Mouse (Mus musculus): Measurements from ENCODE around the gene Tshz2. TPM values are rescaled to one million over a fixed set of nuclear protein-coding genes. Genes with fewer than 3 reads are reported as not detected.

The Tshz2 gene
- polyA plus RNA-seq, 1 experiment from 2014 or later: 3.6 TPM

DNA sequence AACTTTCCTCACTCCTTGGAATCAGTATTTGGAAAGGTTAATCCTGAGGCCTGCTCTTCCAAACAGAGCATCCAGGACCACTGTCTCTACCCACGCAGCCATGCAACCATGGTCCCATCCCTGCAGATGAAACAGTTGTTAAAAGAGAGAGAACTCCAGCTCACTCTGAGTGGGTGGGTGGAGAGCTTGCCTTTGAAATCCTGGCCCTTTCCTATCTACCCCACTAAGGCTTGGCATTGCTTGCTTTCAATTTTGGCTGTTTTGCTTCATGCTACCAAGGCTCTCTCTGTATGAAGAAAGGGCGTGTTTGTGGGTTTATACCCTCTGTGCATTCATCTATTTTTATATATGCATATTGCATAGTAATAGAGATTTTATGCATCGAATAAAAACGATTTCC lies 33.2 kb upstream of the Tshz2 start:
- Histone ChIP-seq H3K4me1 (replicated peaks) (no peaks in the 10 kb centered on the region), H3K4me2 (no peak overlapping the region), H3K36me3 (no peaks in the 10 kb centered on the region), H3K27ac (no peak overlapping the region), H3K4me3 (no peak overlapping the region), H3K27me3 (no peaks in the 10 kb centered on the region), H3K9me3 (replicated peaks) (no peaks in the 10 kb centered on the region), H3K9ac (no peak overlapping the region)
- WGBS: 84% methylated on average over 4 of the region's 4 CpGs
- no peak for ATAC-seq (replicated peaks; ENCODE audit: insufficient number of reproducible peaks, insufficient read depth, low FRiP score, low read depth)

DNA sequence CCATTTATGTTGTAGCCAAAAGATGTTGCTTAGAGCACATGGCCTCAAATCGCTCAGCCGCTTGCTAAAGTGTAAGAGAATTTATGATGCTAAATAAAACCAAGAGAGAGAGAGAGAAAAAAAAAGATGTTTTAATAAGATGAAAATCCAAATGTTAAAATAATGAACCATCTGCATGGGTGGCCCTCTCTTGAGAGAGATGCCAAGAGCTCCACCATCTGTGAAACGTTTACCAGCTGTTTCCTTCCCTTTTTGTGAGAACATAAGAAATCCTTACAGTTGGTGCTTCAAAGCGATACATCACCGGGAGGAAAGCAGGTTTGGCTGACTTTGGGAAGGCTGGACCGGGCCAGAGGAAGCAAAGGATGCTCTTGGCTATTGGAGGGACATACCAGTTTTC lies 32.6 kb upstream of the Tshz2 start:
- Histone ChIP-seq H3K27me3 (no peaks in the 10 kb centered on the region), H3K9me3 (replicated peaks) (no peaks in the 10 kb centered on the region), H3K4me2 (no peak overlapping the region), H3K36me3 (no peaks in the 10 kb centered on the region), H3K27ac (no peak overlapping the region), H3K9ac (no peak overlapping the region), H3K4me1 (replicated peaks) (no peaks in the 10 kb centered on the region), H3K4me3 (no peak overlapping the region)
- 71% methylated on average over 6 of the region's 6 CpGs for WGBS
- no peak for ATAC-seq (replicated peaks; ENCODE audit: insufficient number of reproducible peaks, insufficient read depth, low FRiP score, low read depth)

DNA sequence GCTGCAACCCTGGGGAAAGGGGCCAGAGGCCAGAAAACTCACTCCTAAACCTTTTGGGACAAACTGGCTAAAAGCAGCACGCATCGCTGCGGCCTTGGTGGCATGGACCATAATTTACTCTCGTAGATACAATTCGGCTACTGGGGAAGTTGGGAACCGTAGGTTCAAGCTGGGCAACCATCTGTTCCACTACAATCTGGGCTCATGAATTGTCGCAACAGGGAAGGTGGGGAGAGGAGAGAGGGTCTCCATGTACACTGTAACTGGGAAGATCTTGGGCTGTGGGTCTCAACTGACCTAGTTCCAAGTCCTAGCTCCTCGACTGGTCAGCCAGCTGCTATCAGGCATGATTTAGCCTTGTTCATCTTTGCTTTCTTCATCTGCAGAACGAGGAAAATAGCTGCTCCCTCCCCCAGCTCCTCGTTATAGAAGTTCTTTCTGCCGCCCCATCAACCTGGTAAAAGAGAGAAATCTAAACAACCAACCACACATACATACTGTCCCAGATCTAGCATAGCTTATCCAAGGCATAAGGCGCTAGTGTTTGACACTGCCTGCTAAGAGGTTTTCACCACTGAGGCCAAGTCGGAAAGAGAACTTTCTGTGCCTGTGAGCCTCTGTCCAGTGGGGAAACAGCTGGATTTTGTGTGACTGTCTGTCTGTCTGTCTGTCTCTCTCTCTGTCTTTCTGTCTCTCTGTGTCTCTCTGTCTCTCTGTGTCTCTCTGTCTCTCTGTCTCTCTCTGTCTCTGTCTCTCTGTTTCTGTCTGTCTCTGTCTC lies 25.7 kb upstream of the Tshz2 start:
- Histone ChIP-seq H3K4me2 (no peak overlapping the region), H3K27ac (no peak overlapping the region), H3K4me1 (replicated peaks) (no peaks in the 10 kb centered on the region), H3K9ac (no peak overlapping the region), H3K27me3 (no peaks in the 10 kb centered on the region), H3K4me3 (no peak overlapping the region), H3K9me3 (replicated peaks) (no peaks in the 10 kb centered on the region), H3K36me3 (no peaks in the 10 kb centered on the region)
- ATAC-seq (replicated peaks; ENCODE audit: insufficient number of reproducible peaks, insufficient read depth, low FRiP score, low read depth): no peak
- 75% methylated on average over 13 of the region's 13 CpGs for WGBS

DNA sequence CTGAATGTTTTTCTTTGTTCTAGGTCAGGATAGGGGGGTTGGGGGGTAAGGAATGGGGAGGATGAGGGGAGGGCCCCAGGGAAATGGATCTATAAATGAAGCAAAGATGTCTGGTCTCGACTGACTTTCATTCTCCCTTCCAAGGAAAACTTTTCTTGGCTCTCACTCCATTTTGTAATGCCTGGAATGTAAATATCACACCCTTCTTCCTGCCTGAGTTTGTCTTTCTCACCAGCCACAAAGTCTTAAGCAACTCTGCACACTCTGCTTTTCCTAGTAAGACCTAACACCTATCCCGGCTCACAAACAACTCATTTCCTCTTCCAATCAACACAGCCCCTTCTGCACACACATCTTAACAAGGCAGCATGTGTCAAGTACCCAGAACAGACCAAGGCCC lies 25.0 kb upstream of the Tshz2 start:
- no peak overlapping the region for H3K4me3 ChIP-seq
- no peak; the same call in 1 of the 2 replicates for ATAC-seq (replicated peaks; ENCODE audit: insufficient number of reproducible peaks, insufficient read depth, low FRiP score, low read depth)
- 0 out of 2 replicates have a peak overlapping the region, but pooled peaks have one; percentile 4 for H3K27ac ChIP-seq
- H3K4me2 ChIP-seq: no peak overlapping the region
- no peaks in the 10 kb centered on the region for H3K4me1 ChIP-seq (replicated peaks)
- no peaks in the 10 kb centered on the region for H3K9me3 ChIP-seq (replicated peaks)
- WGBS: 17% methylated on average over 2 of the region's 2 CpGs
- H3K27me3 ChIP-seq: no peaks in the 10 kb centered on the region
- H3K36me3 ChIP-seq: no peaks in the 10 kb centered on the region
- H3K9ac ChIP-seq: no peak overlapping the region

- H3K27ac ChIP-seq: no peak overlapping the region
- H3K36me3 ChIP-seq: no peaks in the 10 kb centered on the region
- H3K4me1 ChIP-seq (replicated peaks): 0 out of 2 replicates have a peak, but pooled peaks cover 2% of the 10 kb centered on the region
- H3K4me3 ChIP-seq: no peak overlapping the region
- H3K9me3 ChIP-seq (replicated peaks): no peaks in the 10 kb centered on the region
- ATAC-seq (replicated peaks; ENCODE audit: insufficient number of reproducible peaks, insufficient read depth, low FRiP score, low read depth): no peak
- no peak overlapping the region for H3K4me2 ChIP-seq
- WGBS: 53% methylated on average over 13 of the region's 13 CpGs
- no peaks in the 10 kb centered on the region for H3K27me3 ChIP-seq
- no peak overlapping the region for H3K9ac ChIP-seq
These were observed 22.9 kb upstream of the Tshz2 start for GRCm38 (mm10) chr2:169609956-169610355.

GRCm38 (mm10) chr2:169610882-169611281 lies 21.9 kb upstream of the Tshz2 start:
- H3K4me3 ChIP-seq: no peak overlapping the region
- no peak overlapping the region for H3K9ac ChIP-seq
- H3K9me3 ChIP-seq (replicated peaks): no peaks in the 10 kb centered on the region
- 77% methylated on average over 8 of the region's 8 CpGs for WGBS
- no peak for ATAC-seq (replicated peaks; ENCODE audit: insufficient number of reproducible peaks, insufficient read depth, low FRiP score, low read depth)
- no peaks in the 10 kb centered on the region for H3K27me3 ChIP-seq
- no peak overlapping the region for H3K4me2 ChIP-seq
- 0 out of 2 replicates have a peak, but pooled peaks cover 2% of the 10 kb centered on the region for H3K4me1 ChIP-seq (replicated peaks)
- no peaks in the 10 kb centered on the region for H3K36me3 ChIP-seq
- H3K27ac ChIP-seq: no peak overlapping the region

DNA sequence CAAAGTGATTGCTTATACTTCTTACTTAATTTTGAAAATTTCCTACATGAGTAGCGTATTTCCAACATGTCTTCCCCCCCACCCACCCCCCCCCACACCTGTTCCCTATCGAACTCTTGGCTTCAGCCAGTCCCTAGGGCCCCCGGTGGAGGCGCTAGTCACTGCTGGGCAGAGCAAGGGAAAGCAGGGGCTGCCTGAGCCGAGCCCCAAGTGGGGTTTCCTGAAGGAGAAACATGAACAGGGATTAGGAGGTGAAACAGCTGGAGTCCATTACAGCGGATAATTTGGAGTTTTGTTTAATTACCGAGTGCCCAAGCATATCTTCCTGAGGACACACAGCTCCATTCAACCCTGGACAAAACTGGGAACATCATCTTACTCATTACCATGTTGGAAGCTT lies 21.3 kb upstream of the Tshz2 start:
- Histone ChIP-seq H3K4me3 (no peak overlapping the region), H3K36me3 (no peaks in the 10 kb centered on the region), H3K9me3 (replicated peaks) (no peaks in the 10 kb centered on the region), H3K4me1 (replicated peaks) (0 out of 2 replicates have a peak, but pooled peaks cover 2% of the 10 kb centered on the region), H3K27ac (no peak overlapping the region), H3K27me3 (no peaks in the 10 kb centered on the region), H3K4me2 (no peak overlapping the region), H3K9ac (no peak overlapping the region)
- 42% methylated on average over 7 of the region's 7 CpGs for WGBS
- no peak for ATAC-seq (replicated peaks; ENCODE audit: insufficient number of reproducible peaks, insufficient read depth, low FRiP score, low read depth)

GRCm38 (mm10) chr2:169614683-169615082 lies 18.1 kb upstream of the Tshz2 start:
- Histone ChIP-seq H3K9ac (no peak overlapping the region), H3K27me3 (no peaks in the 10 kb centered on the region), H3K4me3 (no peak overlapping the region), H3K4me2 (no peak overlapping the region), H3K36me3 (no peaks in the 10 kb centered on the region), H3K9me3 (replicated peaks) (no peaks in the 10 kb centered on the region), H3K4me1 (replicated peaks) (0 out of 2 replicates have a peak, but pooled peaks cover 2% of the 10 kb centered on the region), H3K27ac (no peak overlapping the region)
- no peak for ATAC-seq (replicated peaks; ENCODE audit: insufficient number of reproducible peaks, insufficient read depth, low FRiP score, low read depth)
- 51% methylated on average over 4 of the region's 4 CpGs for WGBS

GRCm38 (mm10) chr2:169615998-169616397 lies 16.8 kb upstream of the Tshz2 start:
- ATAC-seq (replicated peaks; ENCODE audit: insufficient number of reproducible peaks, insufficient read depth, low FRiP score, low read depth): no peak
- H3K27me3 ChIP-seq: no peaks in the 10 kb centered on the region
- H3K9ac ChIP-seq: no peak overlapping the region
- no peaks in the 10 kb centered on the region for H3K9me3 ChIP-seq (replicated peaks)
- no peak overlapping the region for H3K4me3 ChIP-seq
- 0 out of 2 replicates have a peak, but pooled peaks cover 5% of the 10 kb centered on the region for H3K4me1 ChIP-seq (replicated peaks)
- H3K4me2 ChIP-seq: no peak overlapping the region
- no peak overlapping the region for H3K27ac ChIP-seq
- WGBS: 69% methylated on average over 6 of the region's 6 CpGs
- H3K36me3 ChIP-seq: no peaks in the 10 kb centered on the region

GRCm38 (mm10) chr2:169621201-169621710 lies 11.6 kb upstream of the Tshz2 start:
- Histone ChIP-seq H3K36me3 (no peaks in the 10 kb centered on the region), H3K27ac (no peak overlapping the region), H3K4me3 (peak overlapping the region; percentile 15), H3K9me3 (replicated peaks) (no peaks in the 10 kb centered on the region), H3K4me2 (peak overlapping the region; percentile 53), H3K9ac (no peak overlapping the region), H3K27me3 (no peaks in the 10 kb centered on the region), H3K4me1 (replicated peaks) (peaks cover 7% of the 10 kb centered on the region; the same call in 1 of the 2 replicates)
- 38% methylated on average over 15 of the region's 15 CpGs for WGBS
- peak; percentile 43; the same call in 1 of the 2 replicates for ATAC-seq (replicated peaks; ENCODE audit: insufficient number of reproducible peaks, insufficient read depth, low FRiP score, low read depth)

DNA sequence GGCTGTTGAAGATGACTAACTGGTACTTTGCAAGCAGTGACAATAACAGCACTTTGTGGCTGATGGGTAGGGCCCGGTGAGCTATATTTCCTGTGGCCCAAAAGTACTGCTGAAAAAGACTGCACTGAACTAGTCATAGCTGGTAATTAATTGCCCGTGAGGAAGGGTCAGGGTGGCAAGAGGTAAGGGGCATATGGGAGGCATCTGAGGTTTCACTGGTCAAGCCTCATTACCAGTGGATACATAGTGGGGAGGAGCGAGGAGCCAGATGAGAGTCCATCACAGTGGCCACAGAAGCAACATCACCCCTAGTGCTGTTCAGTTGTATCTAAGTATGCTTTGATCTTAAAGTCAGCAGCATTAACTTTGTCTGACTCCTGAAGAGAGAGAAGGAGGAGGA lies 2.7 kb upstream of the Tshz2 start:
- Histone ChIP-seq H3K36me3 (no peaks in the 10 kb centered on the region), H3K4me3 (no peak overlapping the region), H3K4me1 (replicated peaks) (peaks cover 12% of the 10 kb centered on the region; the same call in 1 of the 2 replicates), H3K9ac (no peak overlapping the region), H3K27me3 (no peaks in the 10 kb centered on the region), H3K4me2 (no peak overlapping the region), H3K27ac (no peak overlapping the region), H3K9me3 (replicated peaks) (no peaks in the 10 kb centered on the region)
- 85% methylated on average over 3 of the region's 3 CpGs for WGBS
- ATAC-seq (replicated peaks; ENCODE audit: insufficient number of reproducible peaks, insufficient read depth, low FRiP score, low read depth): no peak

All from heart, embryonic 15.5 days (tissue).